Mouse (Mus musculus): Measurements from ENCODE around the gene Apol10b.
"Not testable (repeated sequence)": the region's sequence is repeated elsewhere in the genome, so short reads cannot be mapped to it uniquely, and the experiment has no call there.

DNA sequence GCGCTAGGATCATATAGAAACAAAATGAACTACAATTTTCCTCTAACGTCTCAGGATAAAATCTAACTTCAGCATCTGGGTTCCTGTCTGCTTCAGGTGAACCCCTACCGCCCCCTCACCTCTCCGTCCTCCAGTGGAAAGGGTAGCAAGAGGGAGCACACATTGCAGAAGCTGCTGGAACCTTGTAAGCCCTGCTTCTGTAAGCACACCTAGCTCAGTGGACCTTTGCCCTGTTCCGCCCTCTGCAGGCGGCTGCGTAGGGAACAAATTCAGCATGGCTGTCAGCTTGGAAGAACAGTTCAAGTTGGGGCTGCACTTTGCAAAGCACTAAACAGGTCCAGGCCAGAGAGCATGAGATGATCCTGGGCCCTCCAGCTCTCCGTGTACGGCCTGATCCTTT lies 32.7 kb upstream of the Apol10b start:
- not testable (repeated sequence) for TF ChIP-seq EP300 (IDR thresholded peaks at IDR 0.05; ENCODE audit: low read depth)
- peak; percentile 34 for TF ChIP-seq CTCF (IDR thresholded peaks at IDR 0.05; ENCODE audit: low read depth)
